Mouse (Mus musculus): Measurements from ENCODE around the gene Gm9844. TPM values are rescaled to one million over a fixed set of nuclear protein-coding genes. Genes with fewer than 3 reads are reported as not detected.

Gene Gm9844
- polyA plus RNA-seq, 1 experiment = 79.9 TPM

GRCm38 (mm10) chr7:24897224-24897623 lies 35.2 kb downstream of the Gm9844 start, which contains the start of gene Cd79a:
TSS of gene Cd79a (plus strand) at chr7:24897381.
- Histone ChIP-seq H3K4me2 (ENCODE audit: low read depth) (no peak within 1 kb of the TSS), H3K27me3 (ENCODE audit: control insufficient read depth, insufficient read depth, insufficient read length) (no peaks in the 10 kb centered on the region), H3K4me3 (no peak within 1 kb of the TSS), H3K79me2 (ENCODE audit: control insufficient read depth, insufficient read depth) (no peaks in the 10 kb centered on the region), H3ac (ENCODE audit: control insufficient read depth, insufficient read length) (no peak within 1 kb of the TSS), H3K36me3 (ENCODE audit: control insufficient read depth, insufficient read depth) (no peaks in the 10 kb centered on the region)
- TF ChIP-seq POLR2A (IDR thresholded peaks at IDR 0.05; ENCODE audit: insufficient read length, low read depth) (no peak), SRF (IDR thresholded peaks at IDR 0.05; ENCODE audit: control insufficient read depth, insufficient read length, low read depth) (no peak), TCF3 (IDR thresholded peaks at IDR 0.05; ENCODE audit: insufficient read length, low read depth) (no peak), TCF12 (IDR thresholded peaks at IDR 0.05; ENCODE audit: insufficient read depth, poor library complexity, severe bottlenecking) (no peak), USF1 (IDR thresholded peaks at IDR 0.05; ENCODE audit: low read depth) (no peak), MYOD1 (IDR thresholded peaks at IDR 0.05; ENCODE audit: control insufficient read depth in 1 of 3, insufficient read length in 2 of 3, low read depth in 2 of 3) (no peak), CEBPB (IDR thresholded peaks at IDR 0.05; ENCODE audit: insufficient read depth, poor library complexity, severe bottlenecking) (no peak), E2F4 (IDR thresholded peaks at IDR 0.05; ENCODE audit: insufficient read depth) (no peak), MAX (IDR thresholded peaks at IDR 0.05; ENCODE audit: low read depth) (no peak), REST (IDR thresholded peaks at IDR 0.05; ENCODE audit: insufficient read depth, insufficient read length) (no peak), MYOG (IDR thresholded peaks at IDR 0.05; ENCODE audit: control insufficient read depth in 1 of 3, insufficient read depth in 1 of 3, insufficient read length in 2 of 3, low read depth in 2 of 3) (no peak), POLR2AphosphoS2 (IDR thresholded peaks at IDR 0.05; ENCODE audit: insufficient read length, low read depth) (no peak)

- H3K4me3 ChIP-seq = no peak overlapping the region
- H3ac ChIP-seq (ENCODE audit: control insufficient read depth, insufficient read length) = no peak overlapping the region
- no peaks in the 10 kb centered on the region for H3K79me2 ChIP-seq (ENCODE audit: control insufficient read depth, insufficient read depth)
- H3K36me3 ChIP-seq (ENCODE audit: control insufficient read depth, insufficient read depth) = no peaks in the 10 kb centered on the region
- H3K4me2 ChIP-seq (ENCODE audit: low read depth) = no peak overlapping the region
- TF ChIP-seq TCF3 (IDR thresholded peaks at IDR 0.05; ENCODE audit: insufficient read length, low read depth) (no peak), CEBPB (IDR thresholded peaks at IDR 0.05; ENCODE audit: insufficient read depth, poor library complexity, severe bottlenecking) (no peak), E2F4 (IDR thresholded peaks at IDR 0.05; ENCODE audit: insufficient read depth) (no peak), REST (IDR thresholded peaks at IDR 0.05; ENCODE audit: insufficient read depth, insufficient read length) (no peak), MYOG (IDR thresholded peaks at IDR 0.05; ENCODE audit: control insufficient read depth in 1 of 3, insufficient read depth in 1 of 3, insufficient read length in 2 of 3, low read depth in 2 of 3) (no peak), USF1 (IDR thresholded peaks at IDR 0.05; ENCODE audit: low read depth) (no peak), MAX (IDR thresholded peaks at IDR 0.05; ENCODE audit: low read depth) (no peak)
- H3K27me3 ChIP-seq (ENCODE audit: control insufficient read depth, insufficient read depth, insufficient read length) = no peaks in the 10 kb centered on the region
Measured at GRCm38 (mm10) chr7:24897959-24898358, 35.9 kb downstream of the Gm9844 start.

- Histone ChIP-seq H3K4me2 (ENCODE audit: low read depth) (no peak overlapping the region), H3K79me2 (ENCODE audit: control insufficient read depth, insufficient read depth) (peaks cover 17% of the 10 kb centered on the region), H3K4me3 (no peak overlapping the region), H3K36me3 (ENCODE audit: control insufficient read depth, insufficient read depth) (no peaks in the 10 kb centered on the region), H3K27me3 (ENCODE audit: control insufficient read depth, insufficient read depth, insufficient read length) (no peaks in the 10 kb centered on the region), H3ac (ENCODE audit: control insufficient read depth, insufficient read length) (no peak overlapping the region)
- no peak for TF ChIP-seq REST (IDR thresholded peaks at IDR 0.05; ENCODE audit: insufficient read depth, insufficient read length)
- no peak for TF ChIP-seq SRF (IDR thresholded peaks at IDR 0.05; ENCODE audit: control insufficient read depth, insufficient read length, low read depth)
- no peak for TF ChIP-seq CEBPB (IDR thresholded peaks at IDR 0.05; ENCODE audit: insufficient read depth, poor library complexity, severe bottlenecking)
- TF ChIP-seq MYOG (IDR thresholded peaks at IDR 0.05; ENCODE audit: control insufficient read depth in 1 of 3, insufficient read depth in 1 of 3, insufficient read length in 2 of 3, low read depth in 2 of 3) = no peak
Measured at GRCm38 (mm10) chr7:24901114-24901513, 39.1 kb downstream of the Gm9844 start.

GRCm38 (mm10) chr7:24901842-24902241 lies 39.8 kb downstream of the Gm9844 start:
- peak overlapping the region; percentile 73 for H3K4me3 ChIP-seq
- no peak overlapping the region for H3K4me2 ChIP-seq (ENCODE audit: low read depth)
- H3K27me3 ChIP-seq (ENCODE audit: control insufficient read depth, insufficient read depth, insufficient read length) = no peaks in the 10 kb centered on the region
- TF ChIP-seq POLR2AphosphoS2 (IDR thresholded peaks at IDR 0.05; ENCODE audit: insufficient read length, low read depth) = no peak
- no peak for TF ChIP-seq MAX (IDR thresholded peaks at IDR 0.05; ENCODE audit: low read depth)
- no peak for TF ChIP-seq TCF3 (IDR thresholded peaks at IDR 0.05; ENCODE audit: insufficient read length, low read depth)
- TF ChIP-seq MYOG (IDR thresholded peaks at IDR 0.05; ENCODE audit: control insufficient read depth in 1 of 3, insufficient read depth in 1 of 3, insufficient read length in 2 of 3, low read depth in 2 of 3) = no peak
- TF ChIP-seq E2F4 (IDR thresholded peaks at IDR 0.05; ENCODE audit: insufficient read depth) = no peak
- TF ChIP-seq REST (IDR thresholded peaks at IDR 0.05; ENCODE audit: insufficient read depth, insufficient read length) = no peak
- TF ChIP-seq TCF12 (IDR thresholded peaks at IDR 0.05; ENCODE audit: insufficient read depth, poor library complexity, severe bottlenecking) = no peak
- TF ChIP-seq USF1 (IDR thresholded peaks at IDR 0.05; ENCODE audit: low read depth) = no peak
- no peak for TF ChIP-seq POLR2A (IDR thresholded peaks at IDR 0.05; ENCODE audit: insufficient read length, low read depth)
- TF ChIP-seq MYOD1 (IDR thresholded peaks at IDR 0.05; ENCODE audit: control insufficient read depth in 1 of 3, insufficient read length in 2 of 3, low read depth in 2 of 3) = no peak
- no peak for TF ChIP-seq CEBPB (IDR thresholded peaks at IDR 0.05; ENCODE audit: insufficient read depth, poor library complexity, severe bottlenecking)
- no peak for TF ChIP-seq SRF (IDR thresholded peaks at IDR 0.05; ENCODE audit: control insufficient read depth, insufficient read length, low read depth)
- H3ac ChIP-seq (ENCODE audit: control insufficient read depth, insufficient read length) = no peak overlapping the region
- H3K36me3 ChIP-seq (ENCODE audit: control insufficient read depth, insufficient read depth) = no peaks in the 10 kb centered on the region
- peaks cover 18% of the 10 kb centered on the region for H3K79me2 ChIP-seq (ENCODE audit: control insufficient read depth, insufficient read depth)

GRCm38 (mm10) chr7:24902264-24902629 lies 40.2 kb downstream of the Gm9844 start:
- Histone ChIP-seq H3K4me2 (ENCODE audit: low read depth) (peak overlapping the region; percentile 38), H3K4me3 (peak overlapping the region; percentile 73), H3K36me3 (ENCODE audit: control insufficient read depth, insufficient read depth) (no peaks in the 10 kb centered on the region), H3K79me2 (ENCODE audit: control insufficient read depth, insufficient read depth) (peaks cover 18% of the 10 kb centered on the region), H3ac (ENCODE audit: control insufficient read depth, insufficient read length) (no peak overlapping the region), H3K27me3 (ENCODE audit: control insufficient read depth, insufficient read depth, insufficient read length) (no peaks in the 10 kb centered on the region)
- no peak for TF ChIP-seq POLR2A (IDR thresholded peaks at IDR 0.05; ENCODE audit: insufficient read length, low read depth)
- TF ChIP-seq USF1 (IDR thresholded peaks at IDR 0.05; ENCODE audit: low read depth) = no peak
- no peak for TF ChIP-seq REST (IDR thresholded peaks at IDR 0.05; ENCODE audit: insufficient read depth, insufficient read length)
- TF ChIP-seq MAX (IDR thresholded peaks at IDR 0.05; ENCODE audit: low read depth) = no peak
- TF ChIP-seq SRF (IDR thresholded peaks at IDR 0.05; ENCODE audit: control insufficient read depth, insufficient read length, low read depth) = no peak
